Mouse (Mus musculus) liver, postnatal 0 days (tissue): ENCODE data around the gene Pdzrn3.

ENCODE experiments used
- CTCF ChIP-seq: sonication (generic); IDR thresholded peaks from 2 replicates; pipeline ENCODE4 v1.5.1; 2016; ENCODE audit warnings: antibody characterized with exemption, low read depth
- EP300 ChIP-seq: IDR thresholded peaks from 2 replicates; pipeline ENCODE4 v1.6.1; 2016; ENCODE audit warnings: antibody characterized with exemption, low read depth, mild to moderate bottlenecking

DNA sequence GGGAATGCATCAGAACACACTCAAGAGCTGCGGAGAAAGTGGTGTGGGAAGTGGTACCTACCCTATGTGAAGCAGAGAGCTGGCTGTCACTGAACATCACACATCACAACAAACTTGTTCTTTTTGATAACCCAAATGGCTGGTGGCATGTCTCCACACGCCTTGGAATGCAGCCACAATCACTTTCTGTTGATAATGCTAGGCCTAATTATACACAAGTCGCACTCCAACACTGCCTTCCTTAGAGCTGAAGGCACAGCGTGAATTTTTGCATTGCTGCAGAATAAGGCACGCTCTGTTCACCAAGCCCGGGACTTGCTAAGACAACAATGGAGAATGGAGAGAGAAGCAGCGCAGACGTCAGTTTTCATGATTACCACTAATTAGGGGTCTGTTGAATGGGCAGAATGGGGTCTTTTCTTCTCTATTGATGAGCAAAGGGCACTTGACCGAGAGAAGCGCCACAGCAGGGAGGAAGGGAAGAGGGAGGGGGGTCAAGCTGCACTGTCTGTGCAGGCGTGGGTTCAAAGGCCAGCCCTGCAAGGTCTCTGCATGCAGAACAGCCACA lies 69.6 kb downstream of the Pdzrn3 start:
- TF ChIP-seq EP300 (no peak), CTCF (no peak)
